Mouse (Mus musculus): ENCODE measurements around the gene Rrp1b.

DNA sequence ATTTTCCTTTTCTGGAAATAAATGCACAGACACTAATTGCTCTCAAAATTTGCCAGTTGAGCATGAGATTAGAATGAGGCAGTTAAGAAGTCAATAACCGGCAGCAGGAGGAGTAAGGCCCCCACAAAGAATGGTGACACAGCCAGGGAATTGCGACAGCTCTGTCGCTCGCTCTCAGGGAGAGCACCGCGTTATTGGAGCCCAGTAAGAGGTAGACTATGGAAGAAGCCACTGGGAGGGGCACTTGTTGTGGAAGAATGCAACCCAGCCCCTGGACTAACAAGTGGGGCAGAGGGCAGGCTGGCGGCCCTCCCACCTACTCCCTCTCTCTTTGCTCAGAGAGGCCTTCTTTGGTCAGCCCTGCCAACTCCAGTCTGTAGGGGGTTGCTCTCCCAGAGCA is 4.2 kb upstream of the Rrp1b start:
- TF ChIP-seq CTCF (IDR thresholded peaks at IDR 0.05; ENCODE audit: low read depth) (no peak), EP300 (IDR thresholded peaks at IDR 0.05; ENCODE audit: low read depth) (no peak)
